Comparison of ENCODE assay signal across 8 mouse cellular contexts in genomic region chr16:38562968-38563327, GRCm38 (mm10). TPM values are rescaled to one million over a fixed set of nuclear protein-coding genes. Genes with fewer than 3 reads are reported as not detected.
DNase-seq lines count a peak whose midpoint lies in the region; ATAC-seq and TF ChIP-seq lines count a peak whose summit lies in the region.

No protein-coding gene starts in this region.

- WGBS in lung, embryonic 15.5 days: 0% methylated on average over 25 of the region's 25 CpGs
- 0% methylated on average over 25 of the region's 25 CpGs for WGBS in limb, embryonic 14.5 days
- WGBS in stomach, embryonic 14.5 days: under 1% methylated on average over 25 of the region's 25 CpGs

- H3K4me2 ChIP-seq in lung, embryonic 15.5 days: peak overlapping the region; percentile 66
- H3K4me2 ChIP-seq in limb, embryonic 14.5 days (replicated peaks; ENCODE audit: low read depth, low read length, severe bottlenecking): peak overlapping the region; percentile 55
- H3K4me2 ChIP-seq in stomach, embryonic 14.5 days (replicated peaks; ENCODE audit: low read depth, low read length): peak overlapping the region; percentile 63

- peaks cover 26% of the 10 kb centered on the region for H3K36me3 ChIP-seq in lung, embryonic 15.5 days
- peaks cover 27% of the 10 kb centered on the region for H3K36me3 ChIP-seq in limb, embryonic 14.5 days (ENCODE audit: control insufficient read depth, insufficient read depth, low read length)
- H3K36me3 ChIP-seq in stomach, embryonic 14.5 days (ENCODE audit: control insufficient read depth, insufficient read depth, low read length): peaks cover 5% of the 10 kb centered on the region; the same call in 1 of the 2 replicates

- peaks cover 11% of the 10 kb centered on the region for H3K27me3 ChIP-seq in lung, embryonic 15.5 days
- H3K27me3 ChIP-seq in limb, embryonic 14.5 days (ENCODE audit: control insufficient read depth, insufficient read depth, low read length): no peaks in the 10 kb centered on the region
- no peaks in the 10 kb centered on the region for H3K27me3 ChIP-seq in stomach, embryonic 14.5 days (ENCODE audit: control insufficient read depth, insufficient read depth, low read length)

- H3K9ac ChIP-seq in lung, embryonic 15.5 days: peak overlapping the region; percentile 92
- peak overlapping the region; percentile 94 for H3K9ac ChIP-seq in limb, embryonic 14.5 days (ENCODE audit: low read depth, low read length, severe bottlenecking)
- peak overlapping the region; percentile 94 for H3K9ac ChIP-seq in stomach, embryonic 14.5 days (replicated peaks; ENCODE audit: low read depth, low read length)

- DNase-seq in lung, adult 18-20 months: no peak
- DNase-seq in limb, embryonic 14.5 days (ENCODE audit: low spot score): no peak
- no peak for DNase-seq in layer of hippocampus, adult 11-12 months (ENCODE audit: low spot score)
- no peak for DNase-seq in layer of hippocampus, postnatal 14 days (ENCODE audit: low spot score in 2 of 2)
- DNase-seq in spleen, postnatal 4 days (ENCODE audit: low spot score in 2 of 2): no peak

- no peaks in the 10 kb centered on the region for H3K9me3 ChIP-seq in lung, embryonic 15.5 days
- no peaks in the 10 kb centered on the region for H3K9me3 ChIP-seq in limb, embryonic 14.5 days (ENCODE audit: control insufficient read depth, low read length)
- no peaks in the 10 kb centered on the region for H3K9me3 ChIP-seq in stomach, embryonic 14.5 days (ENCODE audit: control insufficient read depth, low read depth, low read length)

- peak overlapping the region; percentile 88 for H3K4me3 ChIP-seq in lung, embryonic 15.5 days
- peak overlapping the region; percentile 77 for H3K4me3 ChIP-seq in limb, embryonic 14.5 days (replicated peaks; ENCODE audit: low read length)
- peak overlapping the region; percentile 97 for H3K4me3 ChIP-seq in stomach, embryonic 14.5 days (ENCODE audit: low read depth, low read length)

- peaks cover 14% of the 10 kb centered on the region for H3K4me1 ChIP-seq in lung, embryonic 15.5 days
- H3K4me1 ChIP-seq in limb, embryonic 14.5 days (ENCODE audit: control insufficient read depth, insufficient read depth, low read length): peaks cover 6% of the 10 kb centered on the region; the same call in 1 of the 2 replicates
- H3K4me1 ChIP-seq in stomach, embryonic 14.5 days (ENCODE audit: control insufficient read depth, insufficient read depth, low read length): peaks cover 3% of the 10 kb centered on the region; the same call in 1 of the 2 replicates

- 0 out of 2 replicates have a peak, but pooled peaks have one; percentile 36 for ATAC-seq in lung, embryonic 15.5 days (ENCODE audit: borderline replicate concordance, extremely low read depth, low FRiP score, low TSS enrichment)
- ATAC-seq in erythroblast, adult 5-6 weeks (replicated peaks; ENCODE audit: low FRiP score, poor library complexity, severe bottlenecking): peak; percentile 70
- peak; percentile 74 for ATAC-seq in limb, embryonic 14.5 days (ENCODE audit: low FRiP score, low read depth)
- ATAC-seq in stomach, embryonic 14.5 days (ENCODE audit: insufficient number of reproducible peaks, insufficient read depth, low FRiP score, low read depth): peak; percentile 64; the same call in 1 of the 2 replicates

- H3K27ac ChIP-seq in lung, embryonic 15.5 days: peak overlapping the region; percentile 70
- peak overlapping the region; percentile 90 for H3K27ac ChIP-seq in limb, embryonic 14.5 days (replicated peaks; ENCODE audit: low read depth, low read length)
- peak overlapping the region; percentile 82 for H3K27ac ChIP-seq in stomach, embryonic 14.5 days (ENCODE audit: low read length)

- no peak for TF ChIP-seq POLR2A in limb, embryonic 14.5 days (IDR thresholded peaks at IDR 0.05; ENCODE audit: borderline replicate concordance, extremely low read depth, insufficient read depth, insufficient read length)

RNA-seq across cellular contexts. Expression of gene Tmem39a, which starts 4.5 kb away (rescaled TPM):
- polyA plus RNA-seq in lung, embryonic 15.5 days (2015; fragmentation: Nextera tagmentation; extraction: Ambion mirVana): 101 and 119 TPM in 2 replicates
- total RNA-seq in erythroblast, adult 5-6 weeks (2015; ENCODE audit: low replicate concordance): 16.1 and 24.2 TPM in 2 replicates
- 15.8 and 26.2 TPM in 2 replicates for total RNA-seq in erythroblast, adult 5-6 weeks (2017; ENCODE audit: low replicate concordance)
- 309 and 389 TPM in 2 replicates for polyA plus RNA-seq in limb, embryonic 14.5 days (2012; rRNA removed)
- 146 and 160 TPM in 2 replicates for polyA plus RNA-seq in limb, embryonic 14.5 days (2014; fragmentation: Nextera tagmentation; extraction: Ambion mirVana)
- 119 and 133 TPM in 2 replicates for polyA plus RNA-seq in stomach, embryonic 14.5 days (2014; fragmentation: Nextera tagmentation; extraction: Ambion mirVana)
- total RNA-seq in layer of hippocampus, postnatal 14 days (2021): 10 to 100 TPM; 24.0 to 25.5 TPM

RNA-seq across cellular contexts. Expression of gene Poglut1, which starts 12.9 kb away (rescaled TPM):
- polyA plus RNA-seq in lung, embryonic 15.5 days (2015; fragmentation: Nextera tagmentation; extraction: Ambion mirVana): 53.6 and 56.5 TPM in 2 replicates
- total RNA-seq in erythroblast, adult 5-6 weeks (2015; ENCODE audit: low replicate concordance): 7.3 and 8.5 TPM in 2 replicates
- total RNA-seq in erythroblast, adult 5-6 weeks (2017; ENCODE audit: low replicate concordance): 3.2 and 3.6 TPM in 2 replicates
- 59.0 and 63.5 TPM in 2 replicates for polyA plus RNA-seq in limb, embryonic 14.5 days (2012; rRNA removed)
- polyA plus RNA-seq in limb, embryonic 14.5 days (2014; fragmentation: Nextera tagmentation; extraction: Ambion mirVana): 59.3 and 70.3 TPM in 2 replicates
- 56.9 and 58.8 TPM in 2 replicates for polyA plus RNA-seq in stomach, embryonic 14.5 days (2014; fragmentation: Nextera tagmentation; extraction: Ambion mirVana)
- 10 to 100 TPM; 42.2 to 44.3 TPM for total RNA-seq in layer of hippocampus, postnatal 14 days (2021)

RNA-seq across cellular contexts. Expression of gene Timmdc1, which starts 40.5 kb away (rescaled TPM):
- polyA plus RNA-seq in lung, embryonic 15.5 days (2015; fragmentation: Nextera tagmentation; extraction: Ambion mirVana): 23.4 and 23.5 TPM in 2 replicates
- 1.5 and 3.6 TPM in 2 replicates for total RNA-seq in erythroblast, adult 5-6 weeks (2015; ENCODE audit: low replicate concordance)
- total RNA-seq in erythroblast, adult 5-6 weeks (2017; ENCODE audit: low replicate concordance): 3.8 and 12.4 TPM in 2 replicates
- 15.5 and 17.0 TPM in 2 replicates for polyA plus RNA-seq in limb, embryonic 14.5 days (2012; rRNA removed)
- 20.9 and 21.2 TPM in 2 replicates for polyA plus RNA-seq in limb, embryonic 14.5 days (2014; fragmentation: Nextera tagmentation; extraction: Ambion mirVana)
- polyA plus RNA-seq in stomach, embryonic 14.5 days (2014; fragmentation: Nextera tagmentation; extraction: Ambion mirVana): 23.8 and 25.5 TPM in 2 replicates
- total RNA-seq in layer of hippocampus, postnatal 14 days (2021): 10 to 100 TPM; 29.6 to 34.4 TPM
